Mouse (Mus musculus) v-Abl transformed pro-B cells (cell line): ENCODE measurements around the gene Tead1.

Experiments used
- in situ Hi-C, 2 experiments: fragments of 400-800 bp; cut with MboI; formaldehyde crosslinking; loops; one replicate each; pipeline ENCODE4 v1.15.1; 2025; ENCODE audit not compliant: unreplicated experiment in 2 of 2

The Tead1 gene

DNA sequence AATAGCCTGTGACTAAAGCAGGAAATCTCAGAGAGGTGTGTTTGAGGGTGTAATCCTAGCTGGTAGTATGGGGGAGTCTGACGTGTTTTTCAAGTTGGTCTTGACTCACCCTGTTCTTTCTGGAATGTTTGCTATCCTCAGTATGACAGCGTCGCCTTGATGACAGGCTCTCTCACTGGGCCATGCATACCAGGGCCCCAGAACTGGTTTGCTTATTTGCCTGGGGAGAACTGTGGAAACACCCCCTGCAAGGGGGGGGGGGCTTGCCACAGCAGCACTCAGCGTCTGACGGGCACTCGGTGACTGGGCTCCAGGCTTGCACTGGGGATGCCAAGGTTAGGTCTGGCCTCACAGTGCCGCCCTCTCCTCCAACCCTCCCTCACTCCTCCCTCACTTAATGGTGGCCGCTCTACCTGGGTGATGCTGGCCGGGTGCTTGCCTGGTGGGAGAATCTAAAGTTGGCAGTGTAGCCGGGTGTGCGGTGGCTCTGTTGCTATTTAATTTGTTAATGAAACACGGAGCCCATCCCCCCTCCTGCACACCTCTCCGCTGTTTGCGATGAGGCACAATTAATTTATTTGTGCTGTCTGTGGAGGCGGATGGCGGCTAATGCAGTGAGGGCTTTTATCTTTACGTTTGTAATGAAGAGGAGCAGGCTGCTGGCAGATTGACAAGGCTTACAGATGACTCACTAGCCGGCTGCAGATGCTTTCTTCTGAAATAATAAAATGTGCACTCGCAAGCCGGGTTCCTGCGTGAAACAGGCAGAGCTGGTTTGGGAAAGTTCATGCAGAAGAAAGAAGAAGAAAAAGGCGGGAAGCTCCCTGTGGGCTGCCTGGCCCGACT lies 41.2 kb downstream of the Tead1 start:
- in situ Hi-C loops, result no loop called here

DNA sequence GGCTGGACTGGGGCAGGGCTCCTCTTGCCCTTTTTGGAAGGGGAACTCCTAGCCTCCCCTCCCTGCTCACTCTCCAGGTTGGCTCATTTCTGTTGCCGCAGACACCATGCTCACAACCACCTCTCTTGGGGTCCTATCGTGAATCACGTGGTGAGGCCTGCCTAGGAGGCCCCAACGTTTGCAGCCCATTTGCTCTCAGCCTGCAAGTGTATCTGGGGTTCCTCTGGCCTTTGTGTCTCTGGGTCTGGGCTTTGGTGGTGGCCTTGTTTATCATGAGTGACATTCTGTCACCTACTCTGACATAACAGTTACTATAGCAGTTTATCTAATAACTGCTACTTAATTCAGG lies 41.8 kb downstream of the Tead1 start:
- in situ Hi-C loops, result no loop called here

DNA sequence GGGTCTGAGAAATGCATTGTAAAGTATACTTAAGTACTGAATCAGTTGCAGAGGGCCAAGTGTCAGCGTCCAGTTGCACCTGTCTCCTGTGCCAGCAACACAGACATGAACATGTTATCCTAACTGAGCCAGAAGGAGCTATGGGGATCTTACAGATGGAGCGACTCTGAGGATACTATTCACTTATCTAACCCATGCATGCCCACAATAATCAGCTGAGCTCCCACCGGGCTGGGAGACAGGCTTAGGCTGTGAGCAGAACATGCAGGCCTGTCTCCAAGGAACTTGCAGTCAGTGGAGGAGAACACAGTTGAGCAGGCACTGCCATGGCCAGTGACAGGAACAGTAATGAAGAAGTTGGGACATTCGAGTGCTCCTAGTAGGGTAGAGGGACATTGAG lies 42.7 kb downstream of the Tead1 start:
- in situ Hi-C loops, result no loop called here

DNA sequence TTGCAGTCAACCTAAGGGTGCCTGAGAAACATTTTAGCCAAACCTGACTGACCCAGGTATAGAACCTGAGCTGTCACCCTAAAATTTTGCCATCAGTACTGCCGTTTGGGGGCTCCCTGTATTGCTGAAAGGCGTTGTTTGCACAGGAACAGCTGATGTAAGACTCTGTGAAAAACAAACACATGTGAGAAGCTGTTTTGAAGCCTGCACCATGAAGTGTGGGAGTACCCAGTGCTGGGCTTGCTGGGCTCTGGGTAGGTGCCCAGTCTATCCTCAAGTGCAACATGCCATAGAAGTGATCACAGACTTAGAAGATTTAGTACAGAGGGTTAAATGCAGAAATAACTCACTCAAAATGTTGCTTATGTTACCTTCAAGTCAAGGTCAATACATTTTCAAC lies 49.3 kb downstream of the Tead1 start:
- in situ Hi-C loops, result no loop called here

GRCm38 (mm10) chr7:112730209-112730608 lies 51.1 kb downstream of the Tead1 start:
- in situ Hi-C loops, result no loop called here

- in situ Hi-C loops, result no loop called here
Observed at GRCm38 (mm10) chr7:112731584-112731983, 52.5 kb downstream of the Tead1 start.

- in situ Hi-C loops, result no loop called here
Observed at GRCm38 (mm10) chr7:112739174-112739573, 60.1 kb downstream of the Tead1 start.

DNA sequence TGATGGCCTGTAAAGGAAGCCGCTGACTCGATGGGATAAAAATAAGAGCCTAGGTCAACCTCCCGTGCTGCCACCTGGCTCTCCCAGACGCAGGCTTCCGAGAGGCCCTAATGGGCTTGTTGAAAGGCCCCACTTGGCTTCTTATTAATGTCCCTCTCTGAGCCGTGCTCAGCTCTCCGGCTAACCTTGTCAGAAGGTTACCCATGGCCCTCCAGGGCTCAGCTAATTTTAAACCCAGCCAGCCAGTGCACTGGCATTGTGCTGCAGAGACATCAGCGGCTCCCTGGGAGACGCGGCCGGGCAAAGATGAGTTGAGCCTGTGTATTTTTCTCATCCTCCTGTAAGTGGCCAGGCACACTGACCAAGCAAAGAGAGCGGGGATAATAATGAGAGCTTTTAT lies 62.7 kb downstream of the Tead1 start:
- in situ Hi-C loops, result no loop called here

GRCm38 (mm10) chr7:112743063-112743462 lies 63.9 kb downstream of the Tead1 start:
- in situ Hi-C loops, result no loop called here

DNA sequence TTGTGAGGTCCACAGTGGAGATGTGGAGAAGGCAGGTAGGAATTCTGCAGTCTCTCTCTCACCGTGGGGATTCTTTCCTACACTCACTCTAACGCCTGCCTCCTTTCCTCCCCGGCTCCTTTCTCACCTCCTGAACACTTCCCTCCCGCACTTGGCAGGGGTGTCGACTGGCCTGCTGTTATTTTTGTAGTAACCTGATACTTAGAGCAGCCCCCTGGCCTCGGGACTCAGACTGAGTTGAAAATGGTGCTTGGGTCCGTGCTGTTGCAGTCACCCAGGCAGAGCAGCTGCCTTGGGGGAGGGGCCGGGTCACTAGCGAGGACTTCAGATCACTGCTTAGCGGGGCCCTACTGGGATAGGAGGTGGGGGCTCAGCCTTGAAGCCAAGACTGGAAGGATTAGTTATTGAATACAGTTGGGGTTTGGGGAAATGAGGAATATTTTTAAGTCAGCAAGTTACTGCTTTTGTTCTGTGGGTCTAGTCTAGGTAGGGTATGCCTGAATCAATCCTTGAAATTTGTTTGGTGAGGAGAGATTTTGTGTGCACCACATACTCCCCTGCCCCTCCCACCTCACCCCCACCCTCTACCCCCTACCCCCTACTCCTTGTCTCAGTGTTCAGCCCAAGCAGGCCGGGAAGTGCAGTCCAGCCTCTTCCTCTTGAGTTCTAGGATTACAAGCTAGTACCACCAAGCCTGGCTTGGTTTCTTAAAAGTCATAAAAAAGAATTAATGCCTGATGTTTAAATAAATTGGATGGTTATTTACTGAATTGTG lies 64.7 kb downstream of the Tead1 start:
- in situ Hi-C loops, result no loop called here

- in situ Hi-C loops, result no loop called here
Observed at GRCm38 (mm10) chr7:112747187-112747586, 68.1 kb downstream of the Tead1 start.

DNA sequence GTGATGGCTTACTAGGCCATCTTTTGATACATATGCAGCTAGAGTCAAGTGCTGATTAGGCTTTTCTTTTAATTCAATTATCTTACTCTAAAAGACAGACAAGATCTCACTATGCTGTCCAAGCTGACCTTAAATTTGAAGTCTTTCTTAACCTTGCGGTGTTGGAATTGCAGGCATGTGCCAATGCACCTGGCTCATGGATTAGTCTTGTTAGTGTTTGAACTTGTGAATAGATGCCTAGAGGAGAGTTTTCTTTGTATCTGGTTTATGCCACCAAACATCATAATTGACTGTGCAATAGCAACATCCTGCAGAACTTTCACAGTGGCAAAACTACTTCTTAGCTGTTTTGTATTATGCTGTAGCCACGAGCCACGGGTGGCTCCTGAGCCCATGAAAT lies 68.7 kb downstream of the Tead1 start:
- in situ Hi-C loops, result no loop called here

GRCm38 (mm10) chr7:112748327-112748726 lies 69.2 kb downstream of the Tead1 start:
- in situ Hi-C loops, result no loop called here

- in situ Hi-C loops, result no loop called here
Observed at GRCm38 (mm10) chr7:112750101-112750500, 71.0 kb downstream of the Tead1 start.

- in situ Hi-C loops, result no loop called here
Observed at GRCm38 (mm10) chr7:112752311-112752710, 73.2 kb downstream of the Tead1 start.

DNA sequence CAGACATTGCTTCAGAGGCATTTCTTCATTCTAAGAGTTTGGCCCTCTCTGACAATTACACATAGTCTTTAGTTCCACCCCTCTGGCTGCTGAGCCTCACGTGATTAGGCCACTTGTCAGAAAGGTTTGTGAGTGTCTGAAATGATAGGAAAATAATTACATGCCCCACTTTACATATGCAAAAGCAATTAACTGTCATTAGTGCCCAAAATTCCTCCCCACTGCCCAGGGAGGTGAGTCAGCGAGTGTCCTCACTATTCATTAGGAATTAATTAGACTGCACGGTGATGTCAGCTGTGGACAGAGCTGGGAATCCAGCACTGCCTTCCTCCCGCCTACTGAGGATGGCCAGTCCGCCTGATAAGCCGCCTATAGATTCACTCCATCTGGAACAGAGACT lies 74.2 kb downstream of the Tead1 start:
- in situ Hi-C loops, result no loop called here

GRCm38 (mm10) chr7:112759359-112759975 lies 80.3 kb downstream of the Tead1 start:
- in situ Hi-C loops, result no loop called here

DNA sequence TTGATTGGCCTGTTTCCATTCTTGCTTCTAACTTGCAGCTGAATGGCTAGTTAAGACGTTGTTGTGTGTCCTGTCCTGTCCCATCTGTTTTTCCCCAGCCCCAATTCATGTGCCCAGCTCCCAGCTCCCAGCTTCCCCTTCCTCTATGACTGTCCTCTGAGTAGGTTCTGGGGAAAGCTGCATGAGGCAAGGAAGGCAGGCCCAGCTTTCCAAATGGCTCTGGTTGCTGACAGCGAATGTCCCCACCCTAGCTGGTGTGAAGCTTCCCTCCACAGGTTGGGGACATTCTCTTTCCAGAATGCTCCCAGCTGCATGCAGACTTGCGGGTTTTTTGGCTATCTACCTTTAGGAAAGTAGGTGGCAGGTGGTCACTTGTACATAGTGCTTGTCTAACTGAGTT lies 81.2 kb downstream of the Tead1 start:
- in situ Hi-C loops, result no loop called here

- in situ Hi-C loops, result no loop called here
Observed at GRCm38 (mm10) chr7:112760782-112761181, 81.7 kb downstream of the Tead1 start.

DNA sequence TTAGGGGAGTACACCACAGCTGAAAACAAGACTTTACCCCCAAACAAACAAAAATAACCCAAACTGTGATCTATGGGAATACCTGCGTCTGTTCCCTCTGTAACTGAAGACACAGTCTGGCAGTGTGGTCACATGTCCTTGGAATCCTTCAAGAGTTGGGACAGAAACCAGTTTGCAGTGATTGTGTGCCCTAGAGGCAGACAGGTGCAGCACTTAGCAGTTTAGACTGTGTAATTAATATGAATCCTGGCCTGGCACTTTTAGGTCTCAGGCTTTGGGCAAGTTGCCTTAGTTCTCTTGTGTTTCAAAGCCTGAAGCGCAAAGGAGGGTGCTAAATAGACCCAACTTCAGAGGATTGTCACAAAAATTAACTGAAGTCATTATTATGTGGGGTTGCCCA lies 83.8 kb downstream of the Tead1 start:
- in situ Hi-C loops, result no loop called here

DNA sequence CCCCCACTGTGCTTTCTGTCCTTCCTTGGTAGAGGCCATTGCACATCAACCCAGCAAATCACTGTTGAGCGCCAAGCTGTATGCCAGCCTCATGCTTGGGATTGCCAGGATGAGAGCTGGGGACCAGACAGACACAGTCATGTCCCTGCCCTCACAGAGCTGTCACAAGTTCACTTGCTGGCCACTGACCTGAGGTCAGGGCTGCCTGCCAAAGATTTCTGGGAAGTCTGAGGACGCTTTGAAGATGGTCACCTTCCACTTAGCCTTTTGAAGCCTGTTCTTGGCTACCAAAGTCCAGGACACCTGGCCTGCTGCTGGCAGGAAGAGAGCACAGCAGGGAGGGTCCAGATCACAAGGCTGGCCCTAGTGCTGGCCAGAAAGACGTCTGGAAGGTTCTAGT lies 84.4 kb downstream of the Tead1 start:
- in situ Hi-C loops, result no loop called here

DNA sequence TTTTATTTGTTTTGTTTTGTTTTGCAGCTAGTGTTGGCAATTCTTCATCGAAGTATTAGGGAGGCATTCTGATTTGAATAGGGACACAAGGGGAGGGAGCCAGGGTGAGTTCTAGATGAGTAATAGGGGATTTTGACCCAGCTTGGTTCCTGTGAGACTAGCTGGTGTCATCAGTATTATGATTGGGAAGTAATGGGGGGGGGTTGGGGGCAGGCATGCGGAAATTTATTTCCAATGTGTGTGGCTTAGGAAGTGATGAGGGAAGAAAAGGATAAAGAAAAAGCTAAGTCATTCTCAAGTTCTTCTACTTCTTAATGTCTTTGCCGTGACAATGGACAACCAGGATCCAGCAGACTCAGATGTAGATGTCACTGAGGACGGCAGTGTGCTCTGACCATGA lies 85.8 kb downstream of the Tead1 start:
- in situ Hi-C loops, result no loop called here
